Mouse (Mus musculus) adrenal gland, postnatal 0 days (tissue): Measurements from ENCODE around the gene Letmd1. TPM values are rescaled to one million over a fixed set of nuclear protein-coding genes. Genes with fewer than 3 reads are reported as not detected.

Experiments used
- polyA plus RNA-seq: library from polyadenylated mRNA; unstranded; fragments of >200 nt; fragmentation: Nextera tagmentation; extraction: Ambion mirVana; gene quantifications from 2 replicates; pipeline ENCODE4 v1.2.1, GENCODE M21; 2015

The Letmd1 gene
- 20.8 and 30.3 TPM in 2 replicates for polyA plus RNA-seq

DNA sequence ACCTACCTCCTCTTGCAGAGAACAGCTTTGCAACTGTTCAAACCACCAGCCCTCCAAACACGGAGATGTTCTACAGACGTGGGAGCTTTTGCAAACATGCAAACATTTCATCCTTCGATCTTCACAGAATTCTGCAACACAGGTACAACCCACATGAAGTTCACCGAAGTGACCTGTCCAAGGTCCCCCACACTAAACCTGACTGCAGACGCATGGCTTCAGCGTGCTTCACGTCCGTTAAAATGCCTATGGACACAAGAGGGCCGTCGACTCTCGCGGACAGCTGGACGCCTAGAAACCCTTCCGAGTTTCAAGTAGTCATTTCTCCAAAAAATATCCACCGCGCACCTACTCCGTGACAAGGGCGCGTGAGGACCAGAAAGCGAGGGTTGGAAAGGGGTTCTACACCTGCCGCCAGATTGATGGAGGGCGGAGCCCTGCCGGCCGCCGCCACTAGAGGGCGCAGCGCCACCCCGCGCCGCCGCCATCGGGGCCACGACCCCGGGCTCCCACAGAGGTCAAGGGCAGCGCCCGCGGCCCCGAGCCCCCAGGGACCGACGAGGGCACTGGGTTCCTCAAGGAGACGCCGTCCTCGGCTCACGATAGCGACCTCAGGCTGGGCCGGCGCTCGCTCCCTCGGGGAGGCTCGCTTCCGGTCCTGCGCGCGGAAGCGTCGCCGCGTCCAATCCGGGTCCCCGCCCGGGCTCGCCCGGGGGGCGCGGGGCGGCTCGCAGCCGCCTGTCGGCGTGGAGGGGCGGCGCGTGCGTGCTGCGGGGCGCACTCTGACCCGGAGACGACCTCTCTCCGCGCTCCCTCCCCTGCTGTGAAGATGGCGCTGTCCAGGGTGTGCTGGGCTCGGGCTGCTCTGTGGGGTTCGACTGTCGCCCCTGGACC lies at the start of gene Letmd1:
Gene Letmd1, plus strand, starts transcription at position 729 of the 894 bp plus-strand sequence.

DNA sequence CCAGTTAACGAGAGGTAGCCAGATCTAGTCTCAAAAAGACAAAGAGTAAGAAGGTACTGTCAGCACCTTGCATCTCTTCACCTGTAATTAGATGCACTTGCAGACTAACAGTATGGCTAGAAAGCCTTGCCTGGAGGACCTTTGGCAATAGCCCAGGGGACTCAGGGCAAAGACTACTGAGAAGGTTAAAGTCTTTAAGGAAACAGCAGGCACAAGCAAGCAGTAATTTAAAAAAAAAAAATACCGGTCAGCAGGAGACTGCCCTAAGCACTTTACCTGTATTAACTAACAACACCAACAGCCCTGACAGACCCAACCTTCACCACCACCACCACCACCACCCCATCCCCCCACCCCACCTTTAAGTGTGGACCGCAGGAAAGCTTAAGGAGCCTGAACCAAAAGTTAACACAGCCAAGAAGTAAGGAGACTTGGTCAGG lies 47.0 kb upstream of the Letmd1 start, which contains the start of gene Gm5475:
Gene Gm5475, plus strand, starts transcription at position 390 of the 440 bp plus-strand sequence.

DNA sequence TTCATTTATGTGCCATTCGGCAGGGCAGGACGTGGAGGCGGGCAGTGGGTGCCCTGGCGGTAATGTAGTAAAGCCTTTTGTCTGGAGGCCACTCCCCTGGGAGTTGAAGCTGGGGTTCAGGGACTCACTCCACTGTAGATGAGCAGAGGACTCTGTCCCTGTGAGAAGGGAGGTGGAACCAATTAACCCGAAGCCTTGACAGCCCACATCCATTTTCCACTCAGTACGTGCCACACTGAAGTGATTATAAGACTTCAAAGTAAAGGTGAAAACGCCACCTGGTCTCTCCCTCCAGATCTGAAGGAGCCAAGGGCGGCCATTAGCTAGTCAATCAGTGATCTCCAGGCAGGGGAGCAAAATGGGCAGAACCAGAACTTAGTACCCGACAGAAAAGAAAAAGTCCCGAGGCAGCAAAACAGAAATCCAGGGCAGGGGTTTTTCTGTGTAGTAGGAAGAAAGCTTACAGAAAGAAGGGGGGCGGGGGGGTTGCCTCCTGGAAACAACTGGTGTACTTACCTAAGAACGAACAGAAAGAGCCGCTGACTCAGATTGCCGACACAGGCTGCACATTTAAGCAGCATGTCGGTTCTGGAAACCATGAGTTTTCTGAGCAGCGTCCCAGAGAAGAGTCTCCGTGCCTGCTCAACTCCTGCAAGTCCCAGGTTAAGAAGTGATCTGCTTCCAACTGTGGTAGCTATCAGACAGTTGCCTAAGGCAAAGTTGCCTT lies 44.3 kb upstream of the Letmd1 start, which contains the start of gene Slc11a2:
Gene Slc11a2, minus strand, starts transcription at position 677 of the 727 bp plus-strand sequence.

DNA sequence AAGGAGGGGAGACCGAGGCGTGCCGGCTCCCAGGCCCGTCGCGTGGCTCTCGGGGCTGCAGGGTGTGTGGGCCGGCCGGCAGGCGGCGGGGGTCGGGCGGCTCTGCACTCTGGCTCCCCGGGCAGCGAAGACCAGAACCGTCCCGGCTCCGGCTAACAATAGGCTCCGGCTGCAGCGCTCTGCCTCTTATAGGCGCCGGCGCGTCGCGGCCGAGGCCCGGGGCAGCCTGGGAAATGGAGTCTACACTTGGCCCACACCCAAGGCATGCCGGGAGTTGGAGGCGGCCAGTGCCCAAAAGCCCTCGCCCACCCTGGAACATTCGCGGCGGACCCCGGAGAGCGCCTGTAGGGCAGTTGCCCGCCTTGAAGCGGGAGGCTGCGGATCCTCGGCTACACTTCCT lies 26.3 kb downstream of the Letmd1 start, which contains the start of gene Csrnp2:
Gene Csrnp2, minus strand, starts transcription at position 387 of the 400 bp plus-strand sequence.

Other genes with a start within 250 kb of the Letmd1 start
- gene Atf1, start 241.2 kb upstream of the Letmd1 start, polyA plus RNA-seq = 27.7 and 47.7 TPM in 2 replicates
- not detected in 2 replicates for gene Tmprss12, start 188.2 kb upstream of the Letmd1 start, polyA plus RNA-seq
- gene Mettl7a1, start 164.9 kb upstream of the Letmd1 start, polyA plus RNA-seq = 11.7 and 12.6 TPM in 2 replicates
- 0.29 and 0.30 TPM in 2 replicates for gene Mettl7a3, start 134.1 kb upstream of the Letmd1 start, polyA plus RNA-seq
- gene Methig1, start 115.9 kb upstream of the Letmd1 start, polyA plus RNA-seq = 2.6 and 10.2 TPM in 2 replicates
- gene Mettl7a2, start 115.8 kb upstream of the Letmd1 start, polyA plus RNA-seq = not detected in 2 replicates
- 2.4 and 11.4 TPM in 2 replicates for gene Higd1c, start 104.5 kb upstream of the Letmd1 start, polyA plus RNA-seq
- 0.11 and 0.28 TPM in 2 replicates for gene Gm5475, start 46.9 kb upstream of the Letmd1 start, polyA plus RNA-seq
- 10.7 and 27.5 TPM in 2 replicates for gene Slc11a2, start 44.0 kb upstream of the Letmd1 start, polyA plus RNA-seq
- 6.5 and 7.3 TPM in 2 replicates for gene Csrnp2, start 26.5 kb downstream of the Letmd1 start, polyA plus RNA-seq
- gene Tfcp2, start 83.0 kb downstream of the Letmd1 start, polyA plus RNA-seq = 12.6 and 17.6 TPM in 2 replicates
- 4.7 and 5.1 TPM in 2 replicates for gene Pou6f1, start 131.0 kb downstream of the Letmd1 start, polyA plus RNA-seq
- gene Dazap2, start 146.3 kb downstream of the Letmd1 start, polyA plus RNA-seq = 220 and 328 TPM in 2 replicates
- gene Smagp, start 167.9 kb downstream of the Letmd1 start, polyA plus RNA-seq = 18.1 and 22.9 TPM in 2 replicates
- gene Bin2, start 200.5 kb downstream of the Letmd1 start, polyA plus RNA-seq = 3.8 and 4.0 TPM in 2 replicates
- gene Cela1, start 218.9 kb downstream of the Letmd1 start, polyA plus RNA-seq = 190 and 236 TPM in 2 replicates